Mouse (Mus musculus): ENCODE measurements around the gene Sh3pxd2b.

The Sh3pxd2b gene

GRCm38 (mm10) chr11:32340476-32341473 lies 6.8 kb upstream of the Sh3pxd2b start:
- in situ Hi-C loops (cut with MboI; ENCODE audit: low sequenced_read_pairs), result no loop called here

GRCm38 (mm10) chr11:32342770-32343191 lies 4.8 kb upstream of the Sh3pxd2b start:
- in situ Hi-C loops (cut with MboI; ENCODE audit: low sequenced_read_pairs), result no loop called here

- in situ Hi-C loops (cut with MboI; ENCODE audit: low sequenced_read_pairs), result no loop called here
These were observed 4.3 kb upstream of the Sh3pxd2b start for GRCm38 (mm10) chr11:32343350-32343749.

GRCm38 (mm10) chr11:32345504-32346297 lies 1.9 kb upstream of the Sh3pxd2b start:
- in situ Hi-C loops (cut with MboI; ENCODE audit: low sequenced_read_pairs), result no loop called here

GRCm38 (mm10) chr11:32347264-32347606 lies 385 bp upstream of the Sh3pxd2b start:
- in situ Hi-C loops (cut with MboI; ENCODE audit: low sequenced_read_pairs), result no loop called here

GRCm38 (mm10) chr11:32348433-32349283 lies 1.0 kb downstream of the Sh3pxd2b start:
- in situ Hi-C loops (cut with MboI; ENCODE audit: low sequenced_read_pairs), result no loop called here

GRCm38 (mm10) chr11:32349284-32349953 lies 1.8 kb downstream of the Sh3pxd2b start:
- in situ Hi-C loops (cut with MboI; ENCODE audit: low sequenced_read_pairs), result no loop called here

- in situ Hi-C loops (cut with MboI; ENCODE audit: low sequenced_read_pairs), result no loop called here
These were observed 5.3 kb downstream of the Sh3pxd2b start for GRCm38 (mm10) chr11:32352946-32353345.

GRCm38 (mm10) chr11:32355377-32355776 lies 7.8 kb downstream of the Sh3pxd2b start:
- in situ Hi-C loops (cut with MboI; ENCODE audit: low sequenced_read_pairs), result no loop called here

GRCm38 (mm10) chr11:32357686-32358085 lies 10.1 kb downstream of the Sh3pxd2b start:
- in situ Hi-C loops (cut with MboI; ENCODE audit: low sequenced_read_pairs), result no loop called here

- in situ Hi-C loops (cut with MboI; ENCODE audit: low sequenced_read_pairs), result no loop called here
These were observed 10.8 kb downstream of the Sh3pxd2b start for GRCm38 (mm10) chr11:32358399-32358798.

GRCm38 (mm10) chr11:32359566-32359965 lies 11.9 kb downstream of the Sh3pxd2b start:
- in situ Hi-C loops (cut with MboI; ENCODE audit: low sequenced_read_pairs), result no loop called here

- in situ Hi-C loops (cut with MboI; ENCODE audit: low sequenced_read_pairs), result no loop called here
These were observed 14.2 kb downstream of the Sh3pxd2b start for GRCm38 (mm10) chr11:32361774-32362173.

GRCm38 (mm10) chr11:32363188-32363587 lies 15.6 kb downstream of the Sh3pxd2b start:
- in situ Hi-C loops (cut with MboI; ENCODE audit: low sequenced_read_pairs), result no loop called here

- in situ Hi-C loops (cut with MboI; ENCODE audit: low sequenced_read_pairs), result no loop called here
These were observed 16.1 kb downstream of the Sh3pxd2b start for GRCm38 (mm10) chr11:32363610-32364220.

- in situ Hi-C loops (cut with MboI; ENCODE audit: low sequenced_read_pairs), result no loop called here
These were observed 16.8 kb downstream of the Sh3pxd2b start for GRCm38 (mm10) chr11:32364375-32364774.

- in situ Hi-C loops (cut with MboI; ENCODE audit: low sequenced_read_pairs), result no loop called here
These were observed 17.9 kb downstream of the Sh3pxd2b start for GRCm38 (mm10) chr11:32365498-32365897.

GRCm38 (mm10) chr11:32367056-32367455 lies 19.4 kb downstream of the Sh3pxd2b start:
- in situ Hi-C loops (cut with MboI; ENCODE audit: low sequenced_read_pairs), result no loop called here

GRCm38 (mm10) chr11:32368986-32369385 lies 21.4 kb downstream of the Sh3pxd2b start:
- in situ Hi-C loops (cut with MboI; ENCODE audit: low sequenced_read_pairs), result no loop called here

GRCm38 (mm10) chr11:32370881-32371280 lies 23.3 kb downstream of the Sh3pxd2b start:
- in situ Hi-C loops (cut with MboI; ENCODE audit: low sequenced_read_pairs), result no loop called here
